ENCODE assay signal across 8 mouse cellular contexts in the genomic region with DNA sequence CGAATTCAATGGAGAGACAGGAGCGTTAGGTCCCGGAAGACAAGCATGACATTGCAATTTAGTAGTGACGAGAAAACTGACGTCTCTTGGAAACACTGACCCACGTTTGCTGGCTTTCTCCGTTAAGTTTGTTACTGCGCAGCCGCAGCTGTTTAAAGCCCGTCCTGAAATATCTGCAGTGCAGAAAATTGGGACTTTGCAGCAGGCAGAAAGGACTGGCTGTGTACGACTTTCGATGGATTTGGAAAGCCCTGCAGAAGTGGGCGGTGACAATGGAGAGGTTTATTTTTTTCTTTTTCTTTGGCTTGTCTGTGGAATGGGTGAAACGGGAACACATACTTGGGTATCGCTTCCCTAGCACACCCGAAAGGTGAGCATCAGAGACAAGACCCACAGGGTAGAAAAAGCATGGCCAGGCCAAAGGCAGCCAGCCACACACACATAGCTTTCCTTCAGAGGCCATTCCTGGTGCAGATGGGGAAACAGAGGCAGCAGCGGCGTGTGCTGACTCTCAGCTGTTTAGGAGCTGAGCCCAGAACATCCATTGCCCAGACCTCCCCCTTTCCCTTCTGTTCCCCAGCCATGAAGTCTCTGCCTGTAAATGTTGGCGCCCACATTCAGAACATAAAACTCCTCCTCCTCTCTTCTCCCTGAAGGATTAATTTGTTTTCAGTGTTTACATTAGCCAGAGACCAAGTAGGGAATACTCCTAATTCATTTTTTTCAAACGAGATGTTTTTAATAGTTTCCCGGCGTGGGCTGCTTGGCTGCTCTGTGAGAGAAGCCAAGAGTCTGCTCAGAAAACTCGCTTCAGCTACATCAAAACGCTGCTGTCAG.
A peak's percentile ranks its signal among the peaks of the same experiment; 100 is the strongest.
DNase-seq lines count a peak whose midpoint lies in the region; ATAC-seq lines count a peak whose summit lies in the region.

No protein-coding gene starts in this region.

- no peak overlapping the region for H3K9ac ChIP-seq in embryonic facial prominence, embryonic 11.5 days (replicated peaks; ENCODE audit: low read length)

- 75% methylated on average over 24 of the region's 24 CpGs for WGBS in embryonic facial prominence, embryonic 11.5 days
- 80% methylated on average over 24 of the region's 24 CpGs for WGBS in embryonic facial prominence, embryonic 10.5 days

- no peak overlapping the region for H3K4me3 ChIP-seq in embryonic facial prominence, embryonic 11.5 days (ENCODE audit: low read depth, low read length)
- H3K4me3 ChIP-seq in embryonic facial prominence, embryonic 10.5 days: no peak overlapping the region

- no peak overlapping the region for H3K27ac ChIP-seq in embryonic facial prominence, embryonic 11.5 days (replicated peaks; ENCODE audit: low read depth, low read length)
- H3K27ac ChIP-seq in embryonic facial prominence, embryonic 10.5 days (replicated peaks): no peak overlapping the region

- H3K36me3 ChIP-seq in embryonic facial prominence, embryonic 11.5 days (replicated peaks; ENCODE audit: control insufficient read depth, insufficient read depth, low read depth, low read length): no peaks in the 10 kb centered on the region
- no peaks in the 10 kb centered on the region for H3K36me3 ChIP-seq in embryonic facial prominence, embryonic 10.5 days (replicated peaks)

- no peak overlapping the region for H3K4me2 ChIP-seq in embryonic facial prominence, embryonic 11.5 days (ENCODE audit: low read depth, low read length)

- no peaks in the 10 kb centered on the region for H3K4me1 ChIP-seq in embryonic facial prominence, embryonic 11.5 days (ENCODE audit: control insufficient read depth, insufficient read depth, low read length)
- no peaks in the 10 kb centered on the region for H3K4me1 ChIP-seq in embryonic facial prominence, embryonic 10.5 days

- H3K9me3 ChIP-seq in embryonic facial prominence, embryonic 11.5 days (replicated peaks; ENCODE audit: control insufficient read depth, low read length): no peaks in the 10 kb centered on the region
- H3K9me3 ChIP-seq in embryonic facial prominence, embryonic 10.5 days: 0 out of 2 replicates have a peak, but pooled peaks cover 3% of the 10 kb centered on the region

- DNase-seq in embryonic facial prominence, embryonic 11.5 days (ENCODE audit: low spot score): peak; percentile 42
- no peak for DNase-seq in embryonic facial prominence, embryonic 10.5 days (ENCODE audit: low spot score)
- peak; percentile 12 for DNase-seq in urinary bladder, postnatal 14 days (ENCODE audit: low spot score)
- no peak for DNase-seq in urinary bladder, postnatal 36 days (ENCODE audit: low spot score in 2 of 2)
- DNase-seq in left cerebral cortex, adult 8-10 months (ENCODE audit: low spot score in 2 of 2): peak; percentile 23 to 69
- peak; percentile 85 for DNase-seq in telencephalon, adult 2 months (ENCODE audit: low read depth, low spot score)
- no peak for DNase-seq in embryo, embryonic 11 days

- no peaks in the 10 kb centered on the region for H3K27me3 ChIP-seq in embryonic facial prominence, embryonic 11.5 days (ENCODE audit: control insufficient read depth, insufficient read depth, low read length)
- H3K27me3 ChIP-seq in embryonic facial prominence, embryonic 10.5 days (replicated peaks; ENCODE audit: low read depth, poor library complexity, severe bottlenecking): peaks cover 3% of the 10 kb centered on the region

- no peak for ATAC-seq in embryonic facial prominence, embryonic 11.5 days (replicated peaks; ENCODE audit: insufficient number of reproducible peaks, low FRiP score, low TSS enrichment, low read depth)
- no peak for ATAC-seq in megakaryocyte progenitor cell, adult 5-6 weeks (replicated peaks; ENCODE audit: poor library complexity)

Comparison
In these comparisons a context has a peak if more than half of its experiments do, and no peak if none do; other contexts are left out.
1. DNase-seq: peak in embryonic facial prominence, embryonic 11.5 days (single experiment), urinary bladder, postnatal 14 days (single experiment), left cerebral cortex, adult 8-10 months (2 of 2) and telencephalon, adult 2 months (single experiment); none in embryonic facial prominence, embryonic 10.5 days (single experiment), urinary bladder, postnatal 36 days (0 of 2) and embryo, embryonic 11 days (single experiment).